Mouse (Mus musculus) left cerebral cortex, postnatal 14 days (tissue): Measurements from ENCODE around the gene Dok1. TPM values are rescaled to one million over a fixed set of nuclear protein-coding genes. Genes with fewer than 3 reads are reported as not detected.

Experiments
- DNase-seq, 2 experiments: peaks; one replicate each; pipeline ENCODE4 v3.0.0; 2021 to 2022; ENCODE audit warnings: low spot score in 2 of 2, mixed read lengths in 1 of 2
- intact Hi-C: fragments of 180-260 bp; cut with DNase I; formaldehyde crosslinking; loops from one replicate; pipeline ENCODE4 v1.15.1; 2025
- total RNA-seq, 2 experiments: library from RNA; stranded (reverse); gene quantifications; 2 replicates each; pipeline ENCODE4 v1.2.3; 2021

The Dok1 gene
- total RNA-seq, 2 experiments from 2014 or later: 1.5 to 2.3 TPM

GRCm38 (mm10) chr6:83053136-83053960 lies 20.1 kb upstream of the Dok1 start:
- intact Hi-C loops: no loop called here
- peak; percentile 43 to 62 for DNase-seq

DNA sequence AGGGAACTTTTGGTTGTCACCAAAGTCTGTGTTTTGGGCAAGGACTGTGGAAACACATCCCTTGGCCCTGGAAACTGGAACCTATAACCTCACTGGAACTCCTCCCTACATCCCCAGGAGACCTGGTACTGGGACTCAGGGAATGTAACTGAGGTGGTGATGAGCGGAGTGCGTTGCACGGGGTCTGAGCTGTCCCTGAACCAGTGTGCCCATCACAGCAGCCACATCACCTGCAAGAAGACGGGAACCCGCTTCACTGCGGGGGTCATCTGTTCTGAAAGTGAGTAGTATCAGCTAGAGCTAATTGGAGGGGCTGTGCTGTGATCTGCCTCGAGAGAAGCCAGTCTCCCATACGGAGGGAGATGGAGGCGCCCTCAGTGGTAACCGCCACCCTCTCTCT lies 16.1 kb upstream of the Dok1 start:
- intact Hi-C loops: no loop called here
- DNase-seq: no peak

- DNase-seq: no peak
- intact Hi-C loops: no loop called here
These were observed 11.5 kb upstream of the Dok1 start for GRCm38 (mm10) chr6:83044742-83045141.

- DNase-seq: no peak
- intact Hi-C loops: no loop called here
These were observed 10.7 kb upstream of the Dok1 start for GRCm38 (mm10) chr6:83043993-83044392.

DNA sequence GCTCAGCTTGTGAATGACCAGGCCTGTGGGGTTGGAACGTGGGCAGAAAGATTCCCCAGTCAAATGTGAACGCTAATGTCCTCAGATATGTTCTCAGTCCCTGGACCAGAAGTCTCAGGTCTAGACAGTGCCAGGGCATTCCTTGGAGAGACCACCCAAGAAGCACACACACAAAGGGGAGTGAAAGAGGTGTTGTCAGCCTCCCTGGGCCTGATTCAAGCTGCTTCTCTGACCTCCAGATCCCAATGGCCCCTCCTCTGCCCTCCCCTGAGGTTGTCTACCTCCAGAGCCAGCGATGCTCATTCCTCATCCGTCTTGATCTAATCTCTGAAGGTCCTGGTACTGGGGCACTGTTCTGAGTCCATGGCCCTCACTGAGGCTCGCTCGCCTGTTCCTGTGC lies 10.3 kb upstream of the Dok1 start:
- no peak for DNase-seq
- intact Hi-C loops: no loop called here

GRCm38 (mm10) chr6:83040601-83041000 lies 7.3 kb upstream of the Dok1 start:
- DNase-seq: no peak
- intact Hi-C loops: no loop called here

- peak; percentile 82 to 86 for DNase-seq
- intact Hi-C loops: no loop called here
These were observed 5.3 kb upstream of the Dok1 start for GRCm38 (mm10) chr6:83038496-83039012.

DNA sequence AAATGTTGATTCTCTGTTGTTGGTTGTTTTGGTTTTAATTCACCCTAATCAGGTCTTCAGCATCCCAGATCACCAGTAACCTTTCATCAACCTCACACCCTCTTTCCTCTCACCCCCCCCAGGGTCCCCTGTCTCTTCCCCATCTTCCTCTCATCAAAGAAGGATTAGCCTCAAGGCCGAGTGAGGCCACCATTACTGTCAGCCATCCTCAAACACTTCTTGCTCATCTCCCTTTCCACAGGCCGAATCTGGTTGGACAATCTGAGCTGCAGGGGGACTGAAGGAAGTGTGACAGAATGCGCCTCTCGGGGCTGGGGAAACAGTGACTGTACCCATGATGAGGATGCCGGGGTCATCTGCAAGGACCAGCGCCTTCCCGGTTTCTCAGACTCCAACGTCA lies 3.9 kb upstream of the Dok1 start:
- DNase-seq: no peak
- intact Hi-C loops: no loop called here

DNA sequence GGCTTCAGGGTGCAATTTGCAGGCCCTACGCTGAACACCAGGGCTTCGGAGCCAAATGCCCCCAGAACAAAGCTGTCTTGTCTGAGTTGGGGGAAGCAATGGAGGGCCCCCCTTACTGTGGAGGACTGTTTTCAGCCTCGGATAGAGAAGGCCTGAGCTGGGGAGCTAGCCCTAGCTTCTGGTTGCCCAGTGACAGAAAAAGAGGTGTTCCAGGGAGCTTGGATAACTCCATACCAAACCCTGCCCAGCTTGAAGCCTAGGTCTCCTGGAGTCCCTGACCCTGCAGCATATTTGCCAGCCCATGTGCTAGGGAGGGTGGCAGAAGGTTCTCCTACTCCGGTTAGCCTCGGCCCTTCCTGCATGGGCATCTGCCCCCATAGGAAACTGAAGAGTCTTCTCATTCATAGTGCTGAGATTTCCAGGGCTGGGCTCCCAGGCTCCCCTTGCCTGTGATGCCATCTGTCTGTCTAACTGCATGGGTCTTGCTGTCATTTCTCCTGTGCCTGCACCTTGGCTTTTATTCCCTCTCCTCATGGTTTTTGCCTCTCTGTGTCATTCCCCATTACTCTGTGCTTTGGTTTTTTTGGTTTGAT lies 1.3 kb upstream of the Dok1 start:
- DNase-seq: no peak
- intact Hi-C loops: no loop called here

GRCm38 (mm10) chr6:83032769-83033191 lies 491 bp downstream of the Dok1 start:
- intact Hi-C loops: no loop called here
- DNase-seq: no peak

DNA sequence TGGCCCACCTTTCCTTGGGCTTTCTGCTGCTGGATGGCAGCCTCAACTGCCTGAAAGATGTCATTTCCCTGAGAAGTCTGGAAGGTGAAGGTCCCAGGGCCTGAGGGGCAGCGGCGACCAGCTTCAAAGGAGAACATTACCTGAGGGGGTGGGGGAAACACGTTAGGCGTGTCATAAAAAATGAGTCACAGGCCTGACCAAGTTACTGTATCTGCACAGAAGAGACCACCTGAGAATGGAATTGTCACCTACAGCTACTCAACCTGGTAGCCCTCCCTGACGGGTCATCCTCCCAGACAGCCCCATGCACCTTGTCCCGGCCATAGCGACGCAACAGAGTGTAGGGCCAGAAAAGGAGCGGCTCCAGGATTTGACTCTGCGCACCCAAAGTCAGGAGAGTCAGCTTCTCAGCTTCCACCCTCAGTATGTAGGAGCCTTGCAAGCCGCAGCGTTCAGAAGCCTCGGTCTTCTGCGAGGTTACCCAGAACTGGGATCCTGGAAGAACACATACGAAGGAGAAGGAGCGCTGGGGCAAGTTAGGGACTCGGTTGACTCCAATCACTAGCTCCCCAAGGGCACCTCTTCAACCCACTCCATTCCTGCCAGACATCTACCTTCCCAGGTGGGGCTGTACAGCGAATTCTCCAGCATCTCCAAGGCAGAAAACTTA lies 1.2 kb downstream of the Dok1 start:
- DNase-seq: no peak
- intact Hi-C loops: no loop called here

DNA sequence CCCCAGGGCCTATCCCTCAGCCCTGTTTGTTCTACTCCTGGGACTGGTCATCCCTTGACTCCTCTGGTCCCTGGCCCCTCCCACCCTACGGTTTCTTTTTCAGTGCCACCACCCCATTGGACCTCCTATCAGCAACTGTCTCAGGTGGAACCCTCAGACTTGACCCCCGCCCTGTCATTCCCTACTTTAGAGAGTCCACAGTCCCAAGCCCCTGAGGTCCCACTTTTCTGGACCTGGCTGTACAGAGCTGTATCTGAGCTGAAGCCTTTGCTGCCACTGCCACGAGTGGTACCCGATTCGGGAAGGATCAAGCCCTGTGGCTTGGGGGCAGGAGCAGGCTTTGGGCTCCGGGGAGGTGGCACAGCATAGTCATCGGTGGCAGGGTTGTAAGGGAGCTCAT lies 2.2 kb downstream of the Dok1 start:
- intact Hi-C loops: no loop called here
- no peak for DNase-seq

- intact Hi-C loops: no loop called here
These were observed 3.5 kb downstream of the Dok1 start for GRCm38 (mm10) chr6:83029777-83030176.

GRCm38 (mm10) chr6:83027706-83028105 lies 5.6 kb downstream of the Dok1 start:
- no peak for DNase-seq
- intact Hi-C loops: no loop called here

More at GRCm38 (mm10) chr6:83029777-83030176, 3.5 kb downstream of the Dok1 start:
- no peak for DNase-seq

DNA sequence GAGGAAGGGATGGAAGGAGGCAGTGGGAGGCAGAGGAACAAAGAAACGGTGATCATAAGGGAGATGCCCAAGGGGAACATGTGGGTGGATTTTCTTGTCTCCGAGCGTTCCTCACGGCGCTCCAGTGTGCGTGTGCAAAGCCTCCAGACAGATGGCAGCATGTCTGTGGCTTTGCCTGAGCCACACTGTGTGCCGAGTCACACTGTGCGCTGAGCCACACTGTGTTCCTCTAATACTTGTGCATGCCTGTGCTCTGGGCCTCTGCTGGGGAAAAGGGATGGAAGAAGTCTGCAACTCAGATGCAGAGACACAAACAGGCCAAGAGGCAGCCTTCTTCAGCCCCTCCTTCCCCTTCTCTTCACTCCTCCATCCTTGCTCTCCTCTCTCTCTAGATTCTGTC lies 6.0 kb downstream of the Dok1 start:
- intact Hi-C loops: no loop called here
- DNase-seq: no peak

GRCm38 (mm10) chr6:83025221-83025620 lies 8.1 kb downstream of the Dok1 start:
- intact Hi-C loops: no loop called here
- DNase-seq: no peak

DNA sequence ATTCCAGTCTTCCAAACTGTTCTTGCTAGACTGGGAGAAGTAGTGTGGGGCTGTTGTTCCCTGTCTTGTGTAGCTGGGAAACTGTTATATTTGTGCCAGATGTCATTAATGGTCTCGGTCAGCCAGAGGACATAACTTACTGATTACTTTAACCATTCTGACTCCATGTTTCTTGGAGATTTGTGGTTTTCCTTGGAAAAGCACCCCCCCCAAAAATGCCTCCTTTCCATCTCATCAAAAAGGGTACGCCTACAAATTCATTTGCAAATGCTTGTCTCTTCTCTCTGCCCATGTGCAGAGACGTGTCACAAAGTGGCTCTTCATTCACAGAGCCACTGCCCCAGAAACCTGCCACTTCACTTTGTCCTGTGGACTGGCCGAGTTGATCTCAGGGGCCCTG lies 8.8 kb downstream of the Dok1 start:
- intact Hi-C loops: no loop called here

DNA sequence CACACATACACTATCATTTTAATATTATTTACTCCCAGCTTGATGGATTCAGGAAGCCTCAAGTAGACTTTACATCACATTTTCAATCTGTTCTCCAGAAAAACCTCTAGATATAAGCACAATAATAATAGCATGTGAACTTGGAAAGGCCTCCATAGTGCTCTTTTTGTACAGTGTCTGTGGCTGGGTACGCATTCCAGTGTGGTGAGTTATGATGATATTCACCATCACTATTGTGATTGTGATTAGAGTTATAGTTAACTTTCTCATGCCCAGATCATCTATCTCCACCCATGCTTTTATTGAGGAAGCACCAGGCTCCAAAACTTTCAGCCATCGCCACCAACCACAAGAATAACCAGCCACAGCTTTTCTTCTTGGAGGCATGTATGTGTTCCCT lies 9.5 kb downstream of the Dok1 start:
- DNase-seq: no peak
- intact Hi-C loops: no loop called here

More for the DNA sequence above, 8.8 kb downstream of the Dok1 start:
- no peak for DNase-seq

- intact Hi-C loops: no loop called here
- DNase-seq: no peak
These were observed 10.3 kb downstream of the Dok1 start for GRCm38 (mm10) chr6:83023008-83023407.

DNA sequence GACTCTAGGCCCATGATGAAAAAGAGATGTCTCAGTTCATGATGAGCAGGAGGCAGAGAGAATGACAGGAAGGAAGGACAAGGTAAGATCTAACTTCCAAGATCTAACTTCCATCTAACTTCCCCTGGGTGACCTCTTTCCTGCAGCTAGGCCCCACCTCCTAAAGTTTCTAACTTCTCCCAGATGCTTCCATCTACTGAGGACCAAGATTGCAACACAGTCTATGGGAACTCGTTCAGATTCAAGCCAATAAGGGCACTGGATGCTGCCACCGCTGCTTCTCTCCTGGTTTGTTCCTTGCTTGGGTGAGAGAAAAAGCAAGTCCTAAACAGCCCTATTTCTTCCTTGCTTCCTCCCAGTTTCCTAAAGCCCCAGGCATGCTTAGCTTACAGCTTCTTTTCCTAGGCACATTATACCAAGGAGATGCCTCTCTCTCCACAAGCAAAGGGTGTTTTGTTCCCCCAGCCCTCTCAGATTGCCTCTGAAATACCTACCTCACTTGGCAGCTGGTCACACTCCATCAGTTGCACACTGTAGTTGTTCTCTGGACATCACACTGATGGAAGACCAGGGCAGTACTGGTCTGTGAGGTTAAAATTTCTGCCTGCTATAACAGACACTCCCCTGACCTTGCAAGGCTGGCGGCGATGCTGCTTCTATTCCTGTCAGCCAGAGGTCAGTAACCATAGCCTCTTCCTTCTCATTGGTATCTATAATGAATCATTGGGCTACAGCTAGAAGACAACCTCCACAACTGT lies 12.3 kb downstream of the Dok1 start:
- DNase-seq: no peak
- intact Hi-C loops: no loop called here
